ENCODE assay signal across 16 mouse cellular contexts in genomic region chr2:59490353-59490752, GRCm38 (mm10). TPM values are rescaled to one million over a fixed set of nuclear protein-coding genes. Genes with fewer than 3 reads are reported as not detected.
DNase-seq lines count a peak whose midpoint lies in the region; TF ChIP-seq lines count a peak whose summit lies in the region.
"Had no signal": no experiment of that assay in that cellular context is flagged by ENCODE, and none has a peak within 500 bp of the region (broad histone marks: within the 10 kb centered on the region; RNA-seq: fewer than 3 reads in every experiment).

No protein-coding gene starts in this region.

- H3K27ac ChIP-seq in layer of hippocampus, adult 2 months: no peak overlapping the region
- H3K27ac ChIP-seq in small intestine, adult 2 months (ENCODE audit: insufficient read depth, low read depth, low read length): no peak overlapping the region
- no peak overlapping the region for H3K27ac ChIP-seq in heart, embryonic 10.5 days
- H3K27ac ChIP-seq: forebrain, embryonic 10.5 days; lung, embryonic 15.5 days; midbrain, embryonic 13.5 days had no signal

- H3K36me3 ChIP-seq in small intestine, adult 2 months (ENCODE audit: control insufficient read depth, insufficient read depth, low read length): no peaks in the 10 kb centered on the region
- no peaks in the 10 kb centered on the region for H3K36me3 ChIP-seq in heart, embryonic 10.5 days
- H3K36me3 ChIP-seq: forebrain, embryonic 10.5 days; lung, embryonic 15.5 days; midbrain, embryonic 13.5 days had no signal

- no peaks in the 10 kb centered on the region for H3K9me3 ChIP-seq in heart, embryonic 10.5 days
- H3K9me3 ChIP-seq: forebrain, embryonic 10.5 days; lung, embryonic 15.5 days; midbrain, embryonic 13.5 days had no signal

- no peak overlapping the region for H3K4me3 ChIP-seq in layer of hippocampus, adult 2 months
- H3K4me3 ChIP-seq in small intestine, adult 2 months (ENCODE audit: low read depth, low read length): no peak overlapping the region
- H3K4me3 ChIP-seq in heart, embryonic 10.5 days: no peak overlapping the region
- H3K4me3 ChIP-seq: forebrain, embryonic 10.5 days; lung, embryonic 15.5 days; midbrain, embryonic 13.5 days had no signal

- H3K27me3 ChIP-seq in small intestine, adult 2 months (ENCODE audit: control insufficient read depth, insufficient read depth, low read length): no peaks in the 10 kb centered on the region
- no peaks in the 10 kb centered on the region for H3K27me3 ChIP-seq in heart, embryonic 10.5 days (ENCODE audit: insufficient read depth, poor library complexity, severe bottlenecking)
- H3K27me3 ChIP-seq: lung, embryonic 15.5 days; midbrain, embryonic 13.5 days had no signal

- H3K4me1 ChIP-seq in small intestine, adult 2 months (ENCODE audit: control insufficient read depth, insufficient read depth, insufficient read length, low read length): no peaks in the 10 kb centered on the region
- H3K4me1 ChIP-seq in heart, embryonic 10.5 days: no peaks in the 10 kb centered on the region

- WGBS in small intestine, adult 2 months: 70% methylated on average over 7 of the region's 7 CpGs
- 70% methylated on average over 7 of the region's 7 CpGs for WGBS in heart, embryonic 10.5 days

- peak; percentile 28 for DNase-seq in adrenal gland, postnatal 25 days
- DNase-seq in adrenal gland, adult (ENCODE audit: inconsistent age in 2 of 2, low spot score in 1 of 2): no peak
- DNase-seq in layer of hippocampus, adult 2 months (ENCODE audit: low spot score in 2 of 2): no peak
- DNase-seq in layer of hippocampus, adult 11-12 months (ENCODE audit: low spot score): no peak
- DNase-seq in thymus, postnatal 14 days: peak; percentile 28
- DNase-seq in thymus, adult 18-20 months: no peak
- no peak for DNase-seq in heart, embryonic 10.5 days (ENCODE audit: low spot score)
- DNase-seq: cerebellum, adult 9-11 months; kidney, adult 8-10 months had no signal

- no peak for TF ChIP-seq POLR2A in small intestine, adult 2 months (IDR thresholded peaks at IDR 0.05; ENCODE audit: low read depth, low read length)

- TF ChIP-seq CTCF in layer of hippocampus, adult 2 months (conservative IDR thresholded peaks at IDR 0.05): peak; percentile 56
- TF ChIP-seq CTCF in small intestine, adult 2 months (IDR thresholded peaks at IDR 0.05; ENCODE audit: extremely low read depth, insufficient read length, insufficient replicate concordance, low read depth, low read length): 0 out of 2 replicates have a peak, but pooled peaks have one; percentile 21

RNA-seq across cellular contexts. Expression of gene Dapl1, which starts 5.9 kb away (rescaled TPM):
- 0.61 TPM in 1 of 2 replicates, not detected in the other for total RNA-seq in adrenal gland, postnatal 25 days (2021)
- total RNA-seq in layer of hippocampus, adult 2 months (2021): not detected
- not detected in 2 replicates for polyA plus RNA-seq in small intestine, adult 2 months (2012; rRNA removed)
- 0.50 TPM in 1 of 2 replicates, not detected in the other for polyA plus RNA-seq in heart, embryonic 10.5 days (2016; fragmentation: Nextera tagmentation; extraction: Ambion mirVana)
- total RNA-seq: gastrocnemius, adult 18-20 months had no signal
- polyA plus RNA-seq: brain, embryonic 14.5 days; C2C12 had no signal

Comparison
In these comparisons a context has a peak if more than half of its experiments do, and no peak if none do; other contexts are left out.
1. DNase-seq: peak in adrenal gland, postnatal 25 days (single experiment) and thymus, postnatal 14 days (single experiment); none in adrenal gland, adult (0 of 2), layer of hippocampus, adult 2 months (0 of 2), layer of hippocampus, adult 11-12 months (single experiment), thymus, adult 18-20 months (0 of 2) and heart, embryonic 10.5 days (single experiment).